Mouse (Mus musculus) gastrocnemius, adult 18-20 months (tissue): Measurements from ENCODE around the gene Nr4a1. TPM values are rescaled to one million over a fixed set of nuclear protein-coding genes. Genes with fewer than 3 reads are reported as not detected.

ENCODE experiments used
- DNase-seq: peaks from one replicate; pipeline ENCODE4 v3.0.0; 2021; ENCODE audit warnings: low spot score
- total RNA-seq, 2 experiments: library from RNA; stranded (reverse); gene quantifications; 2 replicates each; pipeline ENCODE4 v1.2.3; 2021

The Nr4a1 gene
- total RNA-seq, 2 experiments from 2014 or later, result 206 to 234 TPM

GRCm38 (mm10) chr15:101232607-101233006 lies 21.5 kb upstream of the Nr4a1 start:
- no peak for DNase-seq

- DNase-seq, result no peak
These were observed 20.9 kb upstream of the Nr4a1 start for GRCm38 (mm10) chr15:101233183-101233582.

GRCm38 (mm10) chr15:101233641-101234275 lies 20.3 kb upstream of the Nr4a1 start:
- DNase-seq, result no peak

GRCm38 (mm10) chr15:101234611-101235341 lies 19.3 kb upstream of the Nr4a1 start:
- DNase-seq, result no peak

GRCm38 (mm10) chr15:101235342-101235698 lies 18.7 kb upstream of the Nr4a1 start:
- DNase-seq, result no peak

GRCm38 (mm10) chr15:101235728-101236327 lies 18.2 kb upstream of the Nr4a1 start:
- DNase-seq, result no peak

GRCm38 (mm10) chr15:101236878-101237277 lies 17.2 kb upstream of the Nr4a1 start:
- DNase-seq, result peak; percentile 81

GRCm38 (mm10) chr15:101238885-101239511 lies 15.1 kb upstream of the Nr4a1 start:
- peak; percentile 64 for DNase-seq

GRCm38 (mm10) chr15:101239821-101240220 lies 14.2 kb upstream of the Nr4a1 start:
- DNase-seq, result no peak

- peak; percentile 93 for DNase-seq
These were observed 13.3 kb upstream of the Nr4a1 start for GRCm38 (mm10) chr15:101240799-101241204.

- DNase-seq, result peak; percentile 75
These were observed 12.8 kb upstream of the Nr4a1 start for GRCm38 (mm10) chr15:101241236-101241635.

GRCm38 (mm10) chr15:101241853-101242252 lies 12.2 kb upstream of the Nr4a1 start:
- DNase-seq, result peak; percentile 78

- DNase-seq, result peak; percentile 91
These were observed 11.4 kb upstream of the Nr4a1 start for GRCm38 (mm10) chr15:101242645-101243044.

- DNase-seq, result no peak
These were observed 10.1 kb upstream of the Nr4a1 start for GRCm38 (mm10) chr15:101244012-101244411.

GRCm38 (mm10) chr15:101246231-101247154 lies 7.6 kb upstream of the Nr4a1 start:
- DNase-seq, result peak; percentile 97

GRCm38 (mm10) chr15:101247155-101247498 lies 6.9 kb upstream of the Nr4a1 start:
- no peak for DNase-seq

GRCm38 (mm10) chr15:101248029-101248710 lies 5.9 kb upstream of the Nr4a1 start:
- peak; percentile 68 for DNase-seq

- DNase-seq, result no peak
These were observed 3.8 kb upstream of the Nr4a1 start for GRCm38 (mm10) chr15:101250220-101250800.

GRCm38 (mm10) chr15:101251930-101252329 lies 2.1 kb upstream of the Nr4a1 start:
- no peak for DNase-seq

- DNase-seq, result no peak
These were observed 1.5 kb upstream of the Nr4a1 start for GRCm38 (mm10) chr15:101252614-101253013.
